Mouse (Mus musculus) C2C12 (cell line): Measurements from ENCODE around the gene Gm10230. TPM values are rescaled to one million over a fixed set of nuclear protein-coding genes. Genes with fewer than 3 reads are reported as not detected.
"Not testable (repeated sequence)": the region's sequence is repeated elsewhere in the genome, so short reads cannot be mapped to it uniquely, and the experiment has no call there.

Source experiments
- H3K27me3 ChIP-seq: one replicate; pipeline ENCODE4 v1.6.1; 2011; ENCODE audit not compliant: control insufficient read depth, insufficient read depth, insufficient read length
- H3K36me3 ChIP-seq: one replicate; pipeline ENCODE4 v1.6.1; 2011; ENCODE audit not compliant: control insufficient read depth, insufficient read depth
- H3K4me3 ChIP-seq: one replicate; pipeline ENCODE4 v1.5.1; 2011; ENCODE audit warnings: mild to moderate bottlenecking, control low read depth; ENCODE audit not compliant: poor library complexity, insufficient read depth, severe bottlenecking
- H3K79me2 ChIP-seq: one replicate; pipeline ENCODE4 v1.6.1; 2011; ENCODE audit not compliant: control insufficient read depth, insufficient read depth
- H3K79me3 ChIP-seq: one replicate; pipeline ENCODE4 v1.6.1; 2011; ENCODE audit warnings: low read depth, control low read depth
- H3ac ChIP-seq: one replicate; pipeline ENCODE3; 2011; ENCODE audit warnings: low read depth; ENCODE audit not compliant: control insufficient read depth, insufficient read length
- long read RNA-seq, 2 experiments: library from polyadenylated mRNA; unstranded; transcript quantifications; one replicate each; pipeline ENCODE4 v2.0.0; 2019 to 2020
- microRNA-seq: library from miRNA; unstranded; fragments of <30 nt; microRNA quantifications from one replicate; pipeline ENCODE4, GENCODE M21; 2019; ENCODE audit warnings: borderline microRNAs expressed
- polyA plus RNA-seq: library from polyadenylated mRNA; unstranded; fragments of >200 nt; fragmentation: generic; extraction: Trizol; gene quantifications from one replicate; pipeline ENCODE4 v1.2.1, GENCODE M21; 2012; ENCODE audit warnings: missing spikeins

The Gm10230 gene
- polyA plus RNA-seq = not detected
- long read RNA-seq, experiment 1 = 0 reads
- long read RNA-seq, experiment 2 = 0 reads

GRCm38 (mm10) chrX:27494782-27495181 lies at the start of gene Gm10230:
Gene Gm10230, minus strand, starts transcription at chrX:27494882.
- H3K79me3 ChIP-seq, H3K79me2 ChIP-seq, H3ac ChIP-seq, H3K36me3 ChIP-seq, H3K27me3 ChIP-seq, H3K4me3 ChIP-seq: not testable (repeated sequence)

Small RNAs within 50 kb of the gene (microRNA-seq; reads per million reads assigned to microRNA genes)
- not detected for gene Gm44452
